Mouse (Mus musculus): ENCODE data around the gene Gm42372.

DNA sequence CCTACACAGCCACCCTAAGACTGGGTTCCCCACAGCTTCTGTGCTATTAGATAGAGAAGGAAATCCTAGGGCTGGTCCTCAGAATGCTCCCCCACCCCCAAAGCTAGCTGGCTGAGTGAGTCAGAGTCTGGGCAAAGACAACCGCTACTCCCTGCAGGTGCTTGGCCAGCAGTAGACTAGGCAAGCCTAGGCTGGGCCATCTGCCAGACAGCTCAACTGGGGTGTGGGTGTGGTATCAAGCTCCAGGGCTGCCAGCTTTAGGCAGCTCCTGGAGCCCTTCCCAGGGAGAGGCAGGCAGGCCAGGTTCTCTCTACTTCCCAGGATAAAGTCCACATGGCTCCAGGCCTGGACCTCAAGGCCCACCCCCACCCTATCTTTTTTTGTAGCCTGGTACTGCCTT, 34.1 kb downstream of the Gm42372 start:
- TF ChIP-seq POLR2A (IDR thresholded peaks at IDR 0.05; ENCODE audit: extremely low read depth, insufficient read depth, low read length) (no peak), CTCF (IDR thresholded peaks at IDR 0.05; ENCODE audit: low read depth, low read length) (no peak)
